Mouse (Mus musculus) brain, embryonic 14.5 days (tissue): ENCODE data around the gene Glt28d2.

ENCODE experiments used
- CTCF ChIP-seq: fragments of 200-500 bp; IDR thresholded peaks from 2 replicates; pipeline ENCODE4 v1.5.1; 2012; ENCODE audit warnings: inconsistent platforms, mild to moderate bottlenecking, moderate library complexity, borderline replicate concordance; ENCODE audit not compliant: insufficient read depth, insufficient read length; ENCODE audit errors: extremely low read depth
- POLR2A ChIP-seq: fragments of 200-500 bp; IDR thresholded peaks from 2 replicates; pipeline ENCODE4 v1.6.1; 2012; ENCODE audit warnings: mild to moderate bottlenecking, inconsistent platforms, borderline replicate concordance; ENCODE audit not compliant: poor library complexity, insufficient read depth, insufficient read length, severe bottlenecking; ENCODE audit errors: extremely low read depth

DNA sequence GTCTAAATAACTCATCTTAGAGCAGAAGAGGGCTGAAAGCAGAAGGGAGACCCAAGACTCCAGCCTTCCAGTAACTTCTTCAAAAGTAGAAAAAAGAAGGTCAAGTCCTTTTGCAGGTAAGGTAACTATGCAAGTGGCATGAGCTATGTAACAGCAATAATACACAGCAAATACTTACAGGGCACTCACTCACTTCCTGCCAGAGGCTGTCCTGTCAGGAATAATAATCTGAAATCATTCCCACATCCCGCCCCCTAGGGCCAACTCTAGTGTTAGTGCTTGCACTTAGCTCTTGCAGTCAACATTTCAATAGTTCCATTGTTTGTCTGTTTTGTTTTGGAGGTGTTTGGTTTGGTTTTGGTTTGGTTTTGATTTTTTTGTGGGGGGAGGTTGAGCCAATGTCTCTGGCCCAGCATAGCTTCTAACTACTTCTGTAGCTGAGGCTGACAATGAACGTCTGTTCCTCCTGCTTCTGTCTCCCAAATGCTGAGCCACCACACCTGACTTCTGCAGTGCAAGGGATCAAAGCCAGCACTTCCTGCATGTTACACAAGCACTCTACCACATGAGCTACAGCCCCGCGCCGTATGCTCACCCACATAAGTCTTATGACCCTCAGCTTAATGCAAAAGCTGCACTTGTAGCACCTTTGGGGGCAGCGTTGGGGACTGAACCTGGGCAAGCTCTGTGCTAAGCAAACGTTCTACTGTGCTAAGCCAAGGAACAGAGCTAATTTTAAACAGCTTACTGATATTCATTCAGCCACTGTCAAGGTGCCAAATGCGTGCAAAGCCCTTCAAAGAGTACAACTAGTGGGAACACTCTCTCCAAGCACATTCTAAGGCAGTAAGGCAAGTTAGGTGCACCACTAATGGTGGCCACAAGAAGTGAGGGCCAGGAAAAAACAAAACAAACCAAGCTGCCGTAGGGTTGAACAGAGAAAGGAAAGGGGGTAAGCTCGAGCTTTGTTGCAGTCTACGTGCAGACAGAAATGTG is 28.9 kb downstream of the Glt28d2 start:
- TF ChIP-seq CTCF (no peak), POLR2A (no peak)
